Mouse (Mus musculus) heart, embryonic 11.5 days (tissue): Measurements from ENCODE around the gene Cyb5d2. TPM values are rescaled to one million over a fixed set of nuclear protein-coding genes. Genes with fewer than 3 reads are reported as not detected.
"Not testable (repeated sequence)": the region's sequence is repeated elsewhere in the genome, so short reads cannot be mapped to it uniquely, and the experiment has no call there.

ENCODE experiments used
- ATAC-seq: fragments of 200-750 bp; cut with Nextera tagmentation; replicated peaks from 2 replicates; pipeline ENCODE4 v1.8.0; 2017; ENCODE audit warnings: moderate library complexity; ENCODE audit not compliant: insufficient number of reproducible peaks, low FRiP score, low TSS enrichment
- H3K27ac ChIP-seq: fragments of 300-500 bp; sonication (generic); 2 replicates; pipeline ENCODE4 v1.5.1; 2014; ENCODE audit warnings: mild to moderate bottlenecking, low read depth, low read length
- H3K27me3 ChIP-seq: fragments of 300-500 bp; sonication (generic); 2 replicates; pipeline ENCODE4 v1.6.1; 2014; ENCODE audit warnings: mild to moderate bottlenecking, low read length, mixed read lengths; ENCODE audit not compliant: control insufficient read depth, insufficient read depth
- H3K36me3 ChIP-seq: fragments of 300-500 bp; sonication (generic); 2 replicates; pipeline ENCODE4 v1.6.1; 2014; ENCODE audit warnings: mild to moderate bottlenecking, low read length, moderate library complexity, mixed read lengths; ENCODE audit not compliant: control insufficient read depth, insufficient read depth
- H3K4me1 ChIP-seq: fragments of 300-500 bp; sonication (generic); 2 replicates; pipeline ENCODE4 v1.6.1; 2014; ENCODE audit warnings: low read length; ENCODE audit not compliant: control insufficient read depth, insufficient read depth
- H3K4me2 ChIP-seq: fragments of 300-500 bp; sonication (generic); 2 replicates; pipeline ENCODE4 v1.6.1; 2014; ENCODE audit warnings: mild to moderate bottlenecking, moderate library complexity
- H3K4me3 ChIP-seq: fragments of 300-500 bp; sonication (generic); 2 replicates; pipeline ENCODE4 v1.5.1; 2014; ENCODE audit warnings: low read depth, low read length
- H3K9ac ChIP-seq: fragments of 300-500 bp; sonication (generic); 2 replicates; pipeline ENCODE4 v1.6.1; 2014; ENCODE audit warnings: mild to moderate bottlenecking, low read depth, low read length, moderate library complexity
- H3K9me3 ChIP-seq: fragments of 300-500 bp; sonication (generic); replicated peaks from 2 replicates; pipeline ENCODE4 v1.6.1; 2016; ENCODE audit warnings: low read length; ENCODE audit not compliant: control insufficient read depth
- WGBS: fragments of 180-500 bp; shearing (Covaris S2); extraction: QIAGEN DNeasy Blood & Tissue Kit; methylation state at CpG from one replicate; pipeline ENCODE4 v1.1.7; 2014; ENCODE audit not compliant: insufficient replicate concordance; 5-methylcytosine and 5-hydroxymethylcytosine counted together
- polyA plus RNA-seq: library from polyadenylated mRNA; unstranded; fragments of >200 nt; fragmentation: Nextera tagmentation; extraction: Ambion mirVana; gene quantifications from 2 replicates; pipeline ENCODE4 v1.2.1, GENCODE M21; 2014

Cyb5d2 gene
- polyA plus RNA-seq, 1 experiment from 2014 or later: 5.4 TPM

- Histone ChIP-seq H3K9ac (peak overlapping the region; percentile 79), H3K4me3 (peak overlapping the region; percentile 72), H3K36me3 (no peaks in the 10 kb centered on the region), H3K27ac (peak overlapping the region; percentile 86; the same call in 1 of the 2 replicates), H3K4me2 (peak overlapping the region; percentile 72), H3K27me3 (no peaks in the 10 kb centered on the region), H3K9me3 (no peaks in the 10 kb centered on the region), H3K4me1 (peaks cover 2% of the 10 kb centered on the region; the same call in 1 of the 2 replicates)
- ATAC-seq: no peak
- 14% methylated on average over 10 of the region's 10 CpGs for WGBS
Measured at GRCm38 (mm10) chr11:72796773-72797338, 914 bp upstream of the Cyb5d2 start.

GRCm38 (mm10) chr11:72796296-72796687, 350 bp upstream of the Cyb5d2 start:
- peak; percentile 44 for ATAC-seq
- Histone ChIP-seq H3K27ac (peak overlapping the region; percentile 86), H3K27me3 (no peaks in the 10 kb centered on the region), H3K36me3 (no peaks in the 10 kb centered on the region), H3K4me2 (peak overlapping the region; percentile 72), H3K9ac (peak overlapping the region; percentile 79), H3K4me3 (peak overlapping the region; percentile 72), H3K9me3 (no peaks in the 10 kb centered on the region), H3K4me1 (peaks cover 2% of the 10 kb centered on the region; the same call in 1 of the 2 replicates)
- WGBS: 1% methylated on average over 42 of the region's 42 CpGs

- peak overlapping the region; percentile 86 for H3K27ac ChIP-seq
- peaks cover 2% of the 10 kb centered on the region; the same call in 1 of the 2 replicates for H3K4me1 ChIP-seq
- no peaks in the 10 kb centered on the region for H3K36me3 ChIP-seq
- H3K9me3 ChIP-seq: no peaks in the 10 kb centered on the region
- WGBS: 16% methylated on average over 14 of the region's 14 CpGs
- peak overlapping the region; percentile 72 for H3K4me3 ChIP-seq
- peak overlapping the region; percentile 72 for H3K4me2 ChIP-seq
- peak; percentile 33; the same call in 1 of the 2 replicates for ATAC-seq
- no peaks in the 10 kb centered on the region for H3K27me3 ChIP-seq
- peak overlapping the region; percentile 96 for H3K9ac ChIP-seq
Measured at GRCm38 (mm10) chr11:72795149-72795454, 840 bp downstream of the Cyb5d2 start.

GRCm38 (mm10) chr11:72792033-72792432, 3.9 kb downstream of the Cyb5d2 start:
- no peaks in the 10 kb centered on the region for H3K36me3 ChIP-seq
- H3K4me3 ChIP-seq: no peak overlapping the region
- H3K9ac ChIP-seq: no peak overlapping the region
- no peak overlapping the region for H3K27ac ChIP-seq
- no peak overlapping the region for H3K4me2 ChIP-seq
- ATAC-seq: no peak
- H3K9me3 ChIP-seq: no peaks in the 10 kb centered on the region
- no peaks in the 10 kb centered on the region for H3K4me1 ChIP-seq
- H3K27me3 ChIP-seq: no peaks in the 10 kb centered on the region

- ATAC-seq: no peak
- H3K4me2 ChIP-seq: no peak overlapping the region
- 80% methylated on average over 3 of the region's 3 CpGs for WGBS
Measured at GRCm38 (mm10) chr11:72782503-72782902, 13.4 kb downstream of the Cyb5d2 start.

GRCm38 (mm10) chr11:72782103-72782502, 13.8 kb downstream of the Cyb5d2 start:
- Histone ChIP-seq H3K27ac (no peak overlapping the region), H3K36me3 (no peaks in the 10 kb centered on the region), H3K9ac (no peak overlapping the region), H3K4me3 (no peak overlapping the region), H3K4me1 (no peaks in the 10 kb centered on the region), H3K9me3 (no peaks in the 10 kb centered on the region), H3K27me3 (no peaks in the 10 kb centered on the region), H3K4me2 (no peak overlapping the region)
- no peak for ATAC-seq
- 64% methylated on average over 2 of the region's 2 CpGs for WGBS

More at GRCm38 (mm10) chr11:72782503-72782902, 13.4 kb downstream of the Cyb5d2 start:
- Histone ChIP-seq H3K27me3 (no peaks in the 10 kb centered on the region), H3K9me3 (no peaks in the 10 kb centered on the region), H3K27ac (no peak overlapping the region), H3K4me1 (no peaks in the 10 kb centered on the region), H3K9ac (no peak overlapping the region), H3K4me3 (no peak overlapping the region), H3K36me3 (no peaks in the 10 kb centered on the region)

GRCm38 (mm10) chr11:72778957-72779356, 17.0 kb downstream of the Cyb5d2 start:
- ATAC-seq: no peak
- H3K4me2 ChIP-seq: no peak overlapping the region
- H3K9ac ChIP-seq: no peak overlapping the region
- H3K36me3 ChIP-seq: no peaks in the 10 kb centered on the region
- no peaks in the 10 kb centered on the region for H3K9me3 ChIP-seq
- no peaks in the 10 kb centered on the region for H3K4me1 ChIP-seq
- H3K4me3 ChIP-seq: no peak overlapping the region
- H3K27me3 ChIP-seq: no peaks in the 10 kb centered on the region
- no peak overlapping the region for H3K27ac ChIP-seq

GRCm38 (mm10) chr11:72772611-72773010, 23.3 kb downstream of the Cyb5d2 start:
- H3K9ac ChIP-seq, H3K27me3 ChIP-seq, H3K9me3 ChIP-seq, H3K36me3 ChIP-seq, H3K4me2 ChIP-seq, H3K4me1 ChIP-seq, ATAC-seq, H3K27ac ChIP-seq, H3K4me3 ChIP-seq: not testable (repeated sequence)
- WGBS: 27% methylated on average over 1 of the region's 1 CpGs

- 77% methylated on average over 4 of the region's 4 CpGs for WGBS
- H3K36me3 ChIP-seq: peaks cover 3% of the 10 kb centered on the region; the same call in 1 of the 2 replicates
Measured at GRCm38 (mm10) chr11:72771461-72771860, 24.5 kb downstream of the Cyb5d2 start.

More at GRCm38 (mm10) chr11:72771461-72771860, 24.5 kb downstream of the Cyb5d2 start:
- Histone ChIP-seq H3K4me2 (no peak overlapping the region), H3K4me1 (no peaks in the 10 kb centered on the region), H3K27me3 (no peaks in the 10 kb centered on the region), H3K9ac (no peak overlapping the region), H3K4me3 (no peak overlapping the region), H3K9me3 (no peaks in the 10 kb centered on the region), H3K27ac (no peak overlapping the region)
- ATAC-seq: no peak
